Mouse (Mus musculus) thymus, adult 2 months (tissue): ENCODE measurements around the gene Ptov1. TPM values are rescaled to one million over a fixed set of nuclear protein-coding genes. Genes with fewer than 3 reads are reported as not detected.

Experiments used
- DNase-seq: peaks from one replicate; pipeline ENCODE4 v3.0.0; 2021
- H3K27ac ChIP-seq: fragments of 200-500 bp; 2 replicates; pipeline ENCODE4 v1.5.1; 2012; ENCODE audit warnings: low read length, control low read depth; ENCODE audit not compliant: control insufficient read depth, insufficient read depth
- H3K27me3 ChIP-seq: fragments of 200-500 bp; 2 replicates; pipeline ENCODE4 v1.6.1; 2012; ENCODE audit warnings: mild to moderate bottlenecking, low read length, moderate library complexity, mixed read lengths; ENCODE audit not compliant: control insufficient read depth, insufficient read depth
- H3K36me3 ChIP-seq: fragments of 200-500 bp; 2 replicates; pipeline ENCODE4 v1.6.1; 2012; ENCODE audit warnings: mild to moderate bottlenecking, low read length, moderate library complexity; ENCODE audit not compliant: control insufficient read depth, insufficient read depth
- H3K4me1 ChIP-seq: fragments of 200-500 bp; replicated peaks from 2 replicates; pipeline ENCODE4 v1.6.1; 2012; ENCODE audit warnings: low read length; ENCODE audit not compliant: control insufficient read depth, insufficient read depth
- H3K4me3 ChIP-seq: fragments of 200-500 bp; 2 replicates; pipeline ENCODE4 v1.5.1; 2012; ENCODE audit warnings: mild to moderate bottlenecking, low read length, control low read depth, moderate library complexity; ENCODE audit not compliant: control insufficient read depth, insufficient read depth
- CTCF ChIP-seq: fragments of 200-500 bp; IDR thresholded peaks from 2 replicates; pipeline ENCODE4 v1.5.1; 2012; ENCODE audit warnings: mild to moderate bottlenecking, control low read depth, low read length, moderate library complexity, borderline replicate concordance; ENCODE audit not compliant: control insufficient read depth, poor library complexity, insufficient read depth; ENCODE audit errors: extremely low read depth
- POLR2A ChIP-seq: fragments of 200-500 bp; IDR thresholded peaks from 2 replicates; pipeline ENCODE4 v1.6.1; 2012; ENCODE audit warnings: mild to moderate bottlenecking, low read length, control low read depth, moderate library complexity; ENCODE audit not compliant: control insufficient read depth, poor library complexity, insufficient read depth; ENCODE audit errors: extremely low read depth
- WGBS: fragments of 180-500 bp; shearing (Covaris S2); methylation state at CpG from one replicate; pipeline ENCODE4 v1.1.7; 2018; 5-methylcytosine and 5-hydroxymethylcytosine counted together
- polyA plus RNA-seq: library from polyadenylated mRNA; depleted of rRNA; stranded (reverse); fragments of >200 nt; gene quantifications from 2 replicates; pipeline ENCODE4 v1.2.3, GENCODE M21; 2012

Ptov1 gene
- polyA plus RNA-seq, 1 experiment = 338 TPM

GRCm38 (mm10) chr7:44850789-44851624 lies 18.6 kb downstream of the Ptov1 start:
- Histone ChIP-seq H3K4me1 (peaks cover 37% of the 10 kb centered on the region), H3K27me3 (no peaks in the 10 kb centered on the region), H3K36me3 (peaks cover 2% of the 10 kb centered on the region; the same call in 1 of the 2 replicates), H3K4me3 (no peak overlapping the region), H3K27ac (peak overlapping the region; percentile 73)
- DNase-seq = no peak
- WGBS = 68% methylated on average over 8 of the region's 8 CpGs
- TF ChIP-seq CTCF (no peak), POLR2A (no peak)

GRCm38 (mm10) chr7:44850146-44850545 lies 19.4 kb downstream of the Ptov1 start:
- DNase-seq = peak; percentile 78
- TF ChIP-seq CTCF (no peak), POLR2A (no peak)
- Histone ChIP-seq H3K27ac (peak overlapping the region; percentile 73), H3K4me1 (peaks cover 29% of the 10 kb centered on the region), H3K36me3 (peaks cover 9% of the 10 kb centered on the region), H3K4me3 (peak overlapping the region; percentile 79), H3K27me3 (no peaks in the 10 kb centered on the region)
- WGBS = under 1% methylated on average over 33 of the region's 33 CpGs

- Histone ChIP-seq H3K27ac (peak overlapping the region; percentile 88), H3K36me3 (peaks cover 9% of the 10 kb centered on the region), H3K4me1 (peaks cover 24% of the 10 kb centered on the region), H3K4me3 (peak overlapping the region; percentile 79), H3K27me3 (no peaks in the 10 kb centered on the region)
- TF ChIP-seq POLR2A = peak; percentile 58
- no peak for TF ChIP-seq CTCF
- WGBS = under 1% methylated on average over 41 of the region's 41 CpGs
- peak; percentile 87 for DNase-seq
Observed at GRCm38 (mm10) chr7:44849416-44850111, 20.0 kb downstream of the Ptov1 start.

GRCm38 (mm10) chr7:44848561-44849415 lies 20.8 kb downstream of the Ptov1 start, which contains the start of the genes Akt1s1 and Tbc1d17:
Akt1s1 (plus strand) TSS chr7:44848991.
Tbc1d17 (minus strand) TSS chr7:44849079.
- no peak for TF ChIP-seq POLR2A
- TF ChIP-seq CTCF = peak; percentile 46; the same call in 1 of the 2 replicates
- no peaks in the 10 kb centered on the region for H3K27me3 ChIP-seq
- H3K27ac ChIP-seq = peak within 1 kb of the TSS; percentile 88
- H3K4me1 ChIP-seq = peaks cover 21% of the 10 kb centered on the region
- WGBS = under 1% methylated on average over 54 of the region's 54 CpGs
- peak; percentile 98 for DNase-seq
- H3K4me3 ChIP-seq = peak within 1 kb of the TSS; percentile 79
- peaks cover 14% of the 10 kb centered on the region for H3K36me3 ChIP-seq

- no peak for DNase-seq
- no peak overlapping the region for H3K27ac ChIP-seq
- no peaks in the 10 kb centered on the region for H3K27me3 ChIP-seq
- peaks cover 21% of the 10 kb centered on the region for H3K36me3 ChIP-seq
- WGBS = 80% methylated on average over 5 of the region's 5 CpGs
- H3K4me3 ChIP-seq = peak overlapping the region; percentile 79; the same call in 1 of the 2 replicates
- TF ChIP-seq CTCF = no peak
- no peak for TF ChIP-seq POLR2A
- H3K4me1 ChIP-seq = peaks cover 18% of the 10 kb centered on the region
Observed at GRCm38 (mm10) chr7:44847772-44848171, 21.8 kb downstream of the Ptov1 start.
